Mouse (Mus musculus) urinary bladder, postnatal 10 days (tissue): ENCODE data around the gene Zfp526.

Source experiments
- DNase-seq: peaks from one replicate; pipeline ENCODE4 v3.0.0; 2022; ENCODE audit warnings: low spot score

Zfp526 gene

DNA sequence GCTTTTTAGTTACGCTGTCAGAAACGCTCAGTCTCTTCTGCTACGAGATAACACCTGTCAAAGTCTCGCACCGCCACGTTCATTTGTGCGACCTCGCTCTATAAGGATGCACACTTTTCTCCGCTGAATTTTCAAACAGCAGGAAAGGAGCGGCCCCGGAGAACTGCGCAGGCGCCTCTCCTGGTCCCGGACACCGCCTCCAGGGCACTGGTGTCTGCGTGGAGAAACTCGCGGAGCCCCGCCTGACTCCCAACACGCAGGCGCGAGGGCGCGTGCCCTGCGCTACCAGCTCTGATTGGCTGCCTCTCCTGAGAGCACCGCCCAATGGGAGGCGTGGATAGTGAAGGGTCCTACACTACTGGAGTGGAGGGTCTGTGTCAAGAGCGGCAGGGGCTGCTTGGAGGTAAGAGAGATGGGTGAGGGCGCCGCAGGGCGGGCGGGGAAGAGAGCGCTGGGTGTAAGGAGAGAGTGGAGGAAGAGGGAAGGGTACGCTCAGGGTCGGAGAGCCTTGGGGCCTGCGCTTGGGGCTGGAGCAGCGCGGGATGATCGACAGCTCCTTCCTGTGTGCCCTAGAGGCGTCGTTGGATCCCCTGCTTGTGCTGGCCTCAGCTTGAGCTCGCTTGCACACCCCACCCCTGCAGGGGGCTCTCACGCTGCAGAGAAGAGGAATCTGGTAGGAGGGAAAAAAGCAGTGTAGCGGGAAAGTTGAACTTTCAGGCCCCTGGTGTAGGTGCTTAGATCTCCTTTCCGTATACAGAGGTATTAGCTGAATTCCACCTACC, at the start of gene Zfp526:
Zfp526 (plus strand) TSS at position 324 of the 782 bp plus-strand sequence.
- DNase-seq: peak; percentile 94

- no peak for DNase-seq
These were observed 48.6 kb upstream of the Zfp526 start for GRCm38 (mm10) chr7:25172669-25173068.

DNA sequence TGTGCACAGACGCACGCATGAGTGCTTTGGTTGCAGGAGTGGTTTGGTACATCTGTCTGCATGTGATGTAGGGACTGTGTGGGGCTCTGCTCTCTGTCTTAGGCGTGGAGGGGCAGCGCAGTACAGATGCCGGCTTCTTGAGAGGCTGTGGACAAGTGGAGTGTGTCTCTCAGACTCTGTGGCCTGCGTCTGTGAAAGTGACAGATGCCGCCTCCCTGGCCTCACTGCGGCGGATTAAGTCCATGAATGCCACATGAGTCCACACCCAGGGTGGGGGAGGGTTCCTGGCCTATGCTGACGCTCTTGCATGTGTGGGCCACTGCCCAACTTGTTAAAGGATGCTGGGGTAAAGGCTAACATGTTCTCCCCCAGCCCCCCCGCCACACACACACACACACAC, 46.9 kb upstream of the Zfp526 start:
- DNase-seq: no peak

DNA sequence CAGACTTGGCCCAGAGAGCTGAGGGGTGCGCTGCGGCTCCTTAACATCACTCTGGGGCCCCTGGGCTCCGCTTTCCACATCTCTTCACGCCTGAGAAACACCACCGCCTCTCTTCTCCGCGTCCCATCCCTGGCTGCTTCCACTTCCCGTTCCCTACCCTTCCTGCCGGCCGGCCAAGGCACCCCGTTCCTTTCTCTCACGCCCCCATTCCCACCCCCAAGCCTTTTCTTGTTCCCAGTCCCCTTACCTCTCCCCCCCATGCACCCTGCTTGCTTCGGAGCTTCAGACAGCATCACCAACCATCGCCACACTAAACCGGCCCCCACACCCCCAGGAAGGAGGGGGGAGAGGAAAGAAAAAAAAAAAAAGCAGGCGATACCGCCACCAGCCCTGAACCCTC, 42.9 kb upstream of the Zfp526 start:
- no peak for DNase-seq

- no peak for DNase-seq
These were observed 42.2 kb upstream of the Zfp526 start for GRCm38 (mm10) chr7:25178787-25179605.

DNA sequence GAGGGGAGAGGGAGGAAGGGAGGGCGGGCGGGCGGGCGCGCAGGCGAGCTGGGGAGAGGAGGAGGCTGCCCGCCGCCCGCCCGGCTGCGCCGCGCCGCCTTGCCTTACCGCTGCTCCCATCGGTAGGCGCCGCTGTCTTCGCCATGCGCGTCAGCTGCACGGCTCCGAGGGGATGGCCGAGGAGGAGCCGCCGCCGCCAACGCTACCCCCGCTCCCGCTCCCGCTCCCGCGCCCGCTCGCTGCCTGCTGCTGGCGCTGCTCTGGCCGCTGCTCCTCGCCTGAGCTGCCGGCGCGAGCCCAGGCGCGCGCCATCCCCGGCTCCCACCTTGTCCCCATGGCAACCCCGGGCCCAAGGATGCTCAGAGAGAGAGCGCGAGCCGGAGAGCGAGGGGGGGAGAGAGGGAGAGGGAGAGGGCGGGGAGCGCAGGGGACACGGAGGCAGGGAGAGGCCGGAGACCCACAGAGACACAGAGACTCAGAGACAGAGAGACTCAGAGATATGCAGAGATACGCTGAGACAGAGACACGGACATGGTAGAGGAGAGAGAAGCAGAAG, 41.5 kb upstream of the Zfp526 start, which contains the start of gene Pou2f2:
Pou2f2 (minus strand) TSS at position 121 of the 556 bp plus-strand sequence.
- DNase-seq: no peak

DNA sequence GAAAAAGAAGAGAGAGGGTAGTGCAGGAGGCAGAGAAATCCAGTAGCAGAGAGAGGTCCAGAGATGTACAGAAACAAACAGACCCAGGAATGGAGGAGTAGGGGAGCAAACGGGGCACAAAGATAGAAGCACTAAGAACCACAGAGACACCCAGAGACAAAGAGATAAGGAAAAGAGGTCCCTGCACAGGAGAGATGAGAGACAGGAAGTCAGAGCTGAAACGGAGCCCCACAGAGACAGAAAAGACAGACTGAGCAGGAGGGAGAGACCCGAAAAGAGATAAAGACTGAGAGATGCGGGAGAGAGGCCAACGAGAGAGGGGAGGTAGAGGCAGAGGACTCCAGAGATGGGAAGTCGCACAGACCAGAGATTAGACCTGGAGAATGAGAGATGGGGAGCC, 40.7 kb upstream of the Zfp526 start:
- DNase-seq: no peak

- no peak for DNase-seq
These were observed 39.9 kb upstream of the Zfp526 start for GRCm38 (mm10) chr7:25181331-25181790.

GRCm38 (mm10) chr7:25181814-25182213, 39.4 kb upstream of the Zfp526 start:
- no peak for DNase-seq

- no peak for DNase-seq
These were observed 37.1 kb upstream of the Zfp526 start for GRCm38 (mm10) chr7:25184091-25184490.

GRCm38 (mm10) chr7:25187662-25188650, 33.3 kb upstream of the Zfp526 start:
- peak; percentile 29 for DNase-seq

DNA sequence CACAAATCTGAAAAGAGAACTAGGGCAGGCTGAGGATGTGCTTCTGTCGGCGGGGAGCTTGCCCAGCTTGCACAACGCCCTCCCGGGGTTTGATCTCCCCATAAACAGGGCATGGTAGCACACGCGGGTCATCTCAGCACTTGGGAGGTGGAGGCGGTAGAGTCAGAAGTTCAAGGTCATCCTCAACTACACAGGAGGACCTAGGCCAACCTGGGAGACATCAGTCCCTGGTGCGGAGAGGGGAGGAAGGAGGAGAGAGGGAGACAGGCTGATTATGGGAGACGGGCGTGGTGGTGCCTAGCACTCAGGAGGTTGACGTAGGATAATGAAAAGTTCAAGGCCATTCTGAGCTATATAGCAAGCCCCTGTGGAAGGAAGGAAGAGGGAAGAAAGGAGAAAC, 30.4 kb upstream of the Zfp526 start:
- DNase-seq: no peak

GRCm38 (mm10) chr7:25192110-25192509, 29.1 kb upstream of the Zfp526 start:
- DNase-seq: no peak

DNA sequence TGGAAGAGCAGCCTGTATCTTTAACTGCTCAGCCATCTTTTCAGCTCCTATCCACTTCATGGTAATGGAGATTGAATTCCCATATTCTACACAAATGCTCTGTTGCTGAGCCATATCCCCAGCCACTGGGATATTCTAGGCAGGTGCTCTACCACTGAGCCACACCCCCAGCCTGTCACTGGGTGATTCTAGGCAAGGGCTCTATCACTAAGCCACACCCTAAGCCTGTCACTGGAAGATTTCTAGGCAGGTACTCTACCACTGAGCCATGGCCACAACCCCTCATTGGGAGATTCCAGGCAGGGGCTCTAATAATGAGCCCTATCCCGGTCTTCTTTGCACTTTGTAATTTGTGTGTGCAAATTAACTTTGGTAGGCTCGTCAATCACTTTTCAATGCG, 26.1 kb upstream of the Zfp526 start:
- DNase-seq: no peak

DNA sequence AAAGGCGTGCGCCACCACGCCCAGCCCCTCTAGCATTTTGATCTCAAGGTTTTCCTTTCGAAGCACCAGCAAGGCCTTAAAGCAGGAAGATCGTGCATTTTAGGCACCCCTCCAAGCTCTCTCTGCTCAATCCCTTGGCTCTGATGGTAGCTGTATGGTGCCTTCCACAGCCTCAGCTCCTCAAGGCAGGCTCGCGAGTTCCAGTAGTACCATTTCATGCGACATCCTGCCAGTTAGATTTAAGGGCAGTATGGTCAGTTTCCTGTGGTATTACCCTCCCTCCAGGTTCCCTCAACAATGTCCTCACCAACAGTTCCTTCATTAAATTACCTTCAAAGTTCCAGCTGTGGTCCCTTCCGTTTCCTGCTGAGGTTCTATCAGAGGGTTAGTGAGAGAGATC, 25.1 kb upstream of the Zfp526 start:
- DNase-seq: no peak

DNA sequence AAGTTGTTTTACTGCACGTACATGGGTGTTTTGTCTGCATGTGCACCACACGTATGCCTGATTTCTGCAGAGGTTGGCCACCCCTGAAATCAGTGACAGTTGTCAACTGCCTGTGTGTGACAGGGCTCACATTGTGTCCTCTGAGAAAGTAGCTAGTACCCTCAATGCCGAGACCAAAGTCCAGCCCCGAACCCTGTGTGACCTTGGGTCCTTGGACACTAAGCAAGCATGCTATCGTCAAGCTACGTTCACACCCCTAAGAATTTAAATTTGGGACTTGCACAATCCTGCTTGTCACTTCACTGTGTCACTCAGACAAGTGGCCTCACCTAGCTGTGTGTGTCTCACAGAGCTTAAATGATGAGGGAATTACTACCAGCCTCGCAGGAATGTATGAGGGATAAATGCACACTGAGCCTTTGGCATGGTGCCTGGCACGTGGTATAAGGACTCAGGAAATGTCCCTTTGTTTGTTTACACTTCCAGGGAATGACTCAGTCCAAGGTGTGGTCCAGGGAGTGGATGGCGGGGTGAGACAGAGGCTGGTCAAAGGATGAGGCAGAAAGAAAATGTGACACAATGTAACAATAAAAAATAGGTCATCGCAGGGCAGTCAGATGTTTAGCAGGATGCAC, 23.7 kb upstream of the Zfp526 start:
- no peak for DNase-seq

DNA sequence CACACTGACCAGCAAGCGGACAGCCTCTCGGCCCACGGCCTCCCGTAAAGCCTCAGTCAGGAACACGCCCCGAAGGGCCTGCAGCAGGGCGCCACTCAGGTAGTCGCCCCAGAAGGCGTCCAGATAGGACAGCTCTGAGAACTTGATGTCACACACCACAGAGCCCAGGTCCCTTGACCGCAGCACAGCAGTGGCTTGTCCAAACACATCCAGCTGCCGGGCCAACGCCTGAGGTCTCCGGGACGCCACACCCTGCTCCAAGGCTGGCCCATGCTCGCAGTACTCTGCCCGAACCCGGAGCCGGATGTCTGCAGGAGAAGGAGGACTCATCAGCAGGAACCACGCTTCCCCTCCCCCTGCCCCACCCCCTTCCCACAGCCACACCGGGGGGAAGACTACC, 17.6 kb upstream of the Zfp526 start:
- DNase-seq: no peak

DNA sequence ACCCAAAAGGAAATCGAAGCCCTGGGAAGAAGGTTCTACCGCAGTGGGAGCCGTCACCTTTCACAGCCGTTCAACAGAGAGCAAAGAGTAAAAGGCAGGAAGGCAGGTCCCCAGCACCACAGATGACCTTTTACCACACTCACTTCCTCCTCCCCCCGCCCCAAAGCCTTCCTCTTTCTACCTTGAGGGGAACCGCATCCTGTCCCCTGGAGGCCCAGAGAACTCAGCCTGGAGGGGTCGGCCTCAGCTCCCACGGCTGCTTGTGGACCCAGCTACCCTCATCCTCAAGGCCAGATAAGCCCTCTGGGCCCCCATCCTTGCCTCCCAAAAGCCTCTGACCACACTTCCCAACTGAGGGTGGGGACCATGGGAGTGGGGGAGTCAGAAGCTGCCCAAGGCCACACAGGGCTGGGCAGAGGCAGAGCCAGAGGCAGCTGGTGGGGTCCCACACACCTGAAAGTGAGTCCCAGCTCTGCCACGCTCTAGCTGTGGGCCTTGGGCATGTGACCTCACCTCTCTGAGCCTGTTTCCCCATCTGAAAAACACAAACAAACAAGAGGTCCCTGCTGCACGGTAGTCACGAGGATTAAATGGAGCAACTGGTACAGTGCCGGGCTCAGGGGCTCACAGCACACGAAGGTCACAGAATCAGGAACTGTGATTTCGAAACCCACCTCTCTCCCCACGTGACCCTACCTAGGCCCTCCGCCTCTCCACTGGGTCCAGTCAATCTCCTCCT, 15.7 kb upstream of the Zfp526 start:
- DNase-seq: no peak

DNA sequence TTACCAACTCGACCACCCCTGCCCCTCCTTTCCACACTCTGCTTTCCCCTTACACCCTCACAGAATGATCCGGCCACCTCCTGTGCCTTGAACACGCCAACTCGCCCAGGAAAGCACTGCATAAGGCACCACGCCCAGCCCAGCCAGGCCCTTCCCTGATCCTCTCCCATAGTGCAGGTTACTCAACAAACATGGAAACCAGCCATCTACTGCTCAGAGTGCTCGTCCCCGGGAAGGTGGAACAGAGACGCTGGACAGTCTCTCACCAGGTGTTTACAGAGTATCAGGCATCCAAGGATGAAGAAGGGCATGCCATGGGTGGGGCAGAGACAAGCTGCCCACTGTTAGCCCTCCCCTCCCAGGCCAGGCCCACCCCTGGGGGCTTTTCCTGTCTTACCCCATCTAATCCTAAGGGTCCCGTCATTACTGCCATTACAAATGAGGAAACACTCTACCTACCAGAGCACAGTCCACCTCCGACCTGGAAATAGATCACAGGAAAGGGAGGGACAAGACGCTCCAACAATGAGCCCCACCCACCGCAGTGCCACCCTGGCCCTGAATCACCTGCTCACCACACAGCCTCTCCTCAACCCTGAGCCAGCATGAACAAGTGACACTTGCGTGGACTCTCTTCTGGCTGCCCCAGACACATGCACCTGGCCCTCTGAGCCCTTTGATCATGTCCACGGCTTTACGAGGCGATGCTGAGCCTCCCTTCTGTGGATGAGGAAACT, 15.0 kb upstream of the Zfp526 start:
- DNase-seq: no peak

- no peak for DNase-seq
These were observed 12.0 kb upstream of the Zfp526 start for GRCm38 (mm10) chr7:25209161-25209622.
